Comparison of ENCODE assay signal across 22 mouse cellular contexts in the genomic region with DNA sequence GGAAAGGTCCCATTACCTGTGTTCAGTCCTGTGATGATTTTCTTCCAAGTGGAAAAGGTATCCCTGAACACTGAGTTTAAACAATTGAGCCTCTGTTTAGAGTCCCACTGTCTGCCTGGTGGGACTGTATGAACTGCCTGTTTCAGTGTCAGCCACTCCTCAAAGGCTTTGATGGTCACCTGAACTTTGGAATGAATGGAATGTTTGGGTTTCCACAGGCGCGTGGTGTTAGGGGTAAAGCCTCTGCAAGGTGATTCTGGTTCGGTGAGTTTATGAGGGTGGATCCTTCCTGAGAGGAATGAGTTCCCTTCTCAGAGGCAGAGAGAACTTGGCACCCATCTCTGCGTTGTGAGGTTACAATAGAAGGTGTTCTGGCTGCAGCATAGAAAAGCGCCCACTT. TPM values are rescaled to one million over a fixed set of nuclear protein-coding genes. Genes with fewer than 3 reads are reported as not detected.
DNase-seq lines count a peak whose midpoint lies in the region; ATAC-seq lines count a peak whose summit lies in the region.
"Had no signal": no experiment of that assay in that cellular context is flagged by ENCODE, and none has a peak within 500 bp of the region (broad histone marks: within the 10 kb centered on the region; RNA-seq: fewer than 3 reads in every experiment).

No protein-coding gene starts in this region.

- peak; percentile 53; the same call in 1 of the 2 replicates for ATAC-seq in intestine, embryonic 15.5 days
- ATAC-seq: activated CD4-positive, CD25-positive, alpha-beta regulatory T cell, adult 4 months; forebrain, embryonic 13.5 days; hindbrain, embryonic 16.5 days; midbrain, embryonic 15.5 days had no signal

- no peak overlapping the region for H3K27ac ChIP-seq in intestine, embryonic 15.5 days
- H3K27ac ChIP-seq: forebrain, embryonic 13.5 days; left cerebral cortex, adult 2 months; limb, embryonic 10.5 days; liver, embryonic 13.5 days; midbrain, embryonic 15.5 days had no signal

- no peaks in the 10 kb centered on the region for H3K4me1 ChIP-seq in intestine, embryonic 15.5 days (replicated peaks)
- H3K4me1 ChIP-seq: heart, embryonic 12.5 days; liver, embryonic 13.5 days; midbrain, embryonic 15.5 days had no signal

- no peaks in the 10 kb centered on the region for H3K9me3 ChIP-seq in intestine, embryonic 15.5 days
- H3K9me3 ChIP-seq: forebrain, embryonic 13.5 days; heart, embryonic 12.5 days; limb, embryonic 10.5 days; liver, embryonic 13.5 days; midbrain, embryonic 15.5 days had no signal

- no peak overlapping the region for H3K9ac ChIP-seq in intestine, embryonic 15.5 days
- H3K9ac ChIP-seq: forebrain, embryonic 13.5 days; heart, embryonic 12.5 days; liver, embryonic 13.5 days; midbrain, embryonic 15.5 days had no signal

- no peaks in the 10 kb centered on the region for H3K36me3 ChIP-seq in intestine, embryonic 15.5 days
- H3K36me3 ChIP-seq: heart, embryonic 12.5 days; limb, embryonic 10.5 days; liver, embryonic 13.5 days; midbrain, embryonic 15.5 days had no signal

- peak; percentile 17 for DNase-seq in kidney, adult 18-20 months
- no peak for DNase-seq in kidney, postnatal 4 days
- DNase-seq in R1 (ENCODE audit: low read depth, low spot score) = peak; percentile 74
- peak; percentile 16 to 33 for DNase-seq in kidney, postnatal 25 days
- DNase-seq in cerebellum, postnatal 10 days = no peak
- DNase-seq in adrenal gland, postnatal 36 days = no peak
- DNase-seq in liver = no peak
- DNase-seq: adrenal gland, postnatal 25 days; cerebellum, adult 8-10 months; embryo, embryonic 11 days; gastrocnemius, postnatal 36 days; liver, embryonic 13.5 days; retina, postnatal 1 day; thymus, adult 2 months had no signal

- no peak overlapping the region for H3K4me3 ChIP-seq in intestine, embryonic 15.5 days (replicated peaks)
- H3K4me3 ChIP-seq: forebrain, embryonic 13.5 days; heart, embryonic 12.5 days; left cerebral cortex, adult 2 months; limb, embryonic 10.5 days; liver, embryonic 13.5 days; midbrain, embryonic 15.5 days had no signal

- H3K27me3 ChIP-seq in intestine, embryonic 15.5 days (replicated peaks) = no peaks in the 10 kb centered on the region
- H3K27me3 ChIP-seq: forebrain, embryonic 13.5 days; heart, embryonic 12.5 days; liver, embryonic 13.5 days; midbrain, embryonic 15.5 days had no signal

- 53% methylated on average over 5 of the region's 5 CpGs for WGBS in intestine, embryonic 15.5 days

- H3K4me2 ChIP-seq in intestine, embryonic 15.5 days (replicated peaks) = no peak overlapping the region
- H3K4me2 ChIP-seq: forebrain, embryonic 13.5 days; heart, embryonic 12.5 days; liver, embryonic 13.5 days; midbrain, embryonic 15.5 days had no signal

RNA-seq across cellular contexts. Expression of gene Hmgn3, which starts 50.5 kb away (rescaled TPM):
- polyA plus RNA-seq in intestine, embryonic 15.5 days (2015; fragmentation: Nextera tagmentation; extraction: Ambion mirVana) = 59.2 and 70.9 TPM in 2 replicates
- 100 to 1,000 TPM; 120 to 217 TPM for total RNA-seq in adrenal gland, postnatal 36 days (2021)

Comparison
In these comparisons a context has a peak if more than half of its experiments do, and no peak if none do; other contexts are left out.
1. DNase-seq: peak in kidney, adult 18-20 months (single experiment), R1 (single experiment) and kidney, postnatal 25 days (2 of 2); none in kidney, postnatal 4 days (0 of 2), cerebellum, postnatal 10 days (0 of 2), adrenal gland, postnatal 36 days (0 of 2) and liver (single experiment).